Mouse (Mus musculus) cortical plate, adult 2 months (tissue): ENCODE results near the gene Rnf167.

Experiments used
- CTCF ChIP-seq: fragments of 200-500 bp; IDR thresholded peaks from 2 replicates; pipeline ENCODE4 v1.5.1; 2011; ENCODE audit warnings: mild to moderate bottlenecking, control low read depth, low read length; ENCODE audit not compliant: insufficient read depth; ENCODE audit errors: extremely low read depth
- POLR2A ChIP-seq: fragments of 200-500 bp; IDR thresholded peaks from 2 replicates; pipeline ENCODE4 v1.6.1; 2011; ENCODE audit warnings: mild to moderate bottlenecking, low read length, control low read depth; ENCODE audit not compliant: insufficient read depth; ENCODE audit errors: extremely low read depth

- no peak for TF ChIP-seq CTCF
- no peak for TF ChIP-seq POLR2A
These were observed 49.7 kb upstream of the Rnf167 start for GRCm38 (mm10) chr11:70597301-70597700.
